Mouse (Mus musculus): ENCODE measurements around the gene Pcsk6.

- TF ChIP-seq CTCF (IDR thresholded peaks at IDR 0.05; ENCODE audit: low read depth, low read length): no peak
- no peak for TF ChIP-seq POLR2A (IDR thresholded peaks at IDR 0.05; ENCODE audit: borderline replicate concordance, low read depth, low read length)
These were observed 166.2 kb downstream of the Pcsk6 start for GRCm38 (mm10) chr7:66027747-66028146.

All from bone marrow macrophage, adult 2 months (primary cell).